Mouse (Mus musculus): ENCODE measurements around the gene Cmah.

GRCm38 (mm10) chr13:24318618-24319017 is 8.6 kb upstream of the Cmah start:
- no peak for TF ChIP-seq CTCF (IDR thresholded peaks at IDR 0.05; ENCODE audit: control insufficient read depth, insufficient read depth, low read length)
- TF ChIP-seq POLR2A (IDR thresholded peaks at IDR 0.05; ENCODE audit: borderline replicate concordance, control insufficient read depth, low read depth, low read length): no peak
